Mouse (Mus musculus) urinary bladder, postnatal 25 days (tissue): ENCODE measurements around the gene Tdrd9.
A peak's percentile ranks its signal among the peaks of the same experiment; 100 is the strongest.

Source experiments
- DNase-seq: peaks from one replicate; pipeline ENCODE4 v3.0.0; 2022; ENCODE audit warnings: low spot score

The Tdrd9 gene

GRCm38 (mm10) chr12:111963339-111963738, 8.0 kb upstream of the Tdrd9 start:
- DNase-seq: no peak

GRCm38 (mm10) chr12:111966683-111967173, 4.6 kb upstream of the Tdrd9 start, which contains the start of gene Atp5mpl:
Gene Atp5mpl (minus strand): TSS chr12:111966977.
- peak; percentile 99 for DNase-seq

DNA sequence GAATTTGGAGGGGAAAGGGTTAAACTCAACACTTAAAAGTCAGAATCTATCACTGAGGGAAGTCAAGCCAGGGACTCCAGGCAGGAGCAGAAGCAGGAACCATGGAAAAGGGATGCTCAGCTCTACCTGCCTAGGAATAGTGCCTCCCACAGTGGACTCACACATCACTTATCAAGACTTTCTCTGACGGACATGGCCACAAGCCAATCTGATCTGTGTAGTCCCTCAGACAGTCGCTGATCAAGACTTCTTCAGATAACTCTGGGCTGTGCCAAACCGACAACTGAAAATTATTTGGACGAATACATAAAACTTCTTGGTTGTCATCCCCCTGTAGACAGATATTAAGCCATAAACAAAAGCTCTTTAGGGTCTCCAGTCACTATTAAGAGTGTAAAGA, 1.3 kb upstream of the Tdrd9 start:
- DNase-seq: no peak

DNA sequence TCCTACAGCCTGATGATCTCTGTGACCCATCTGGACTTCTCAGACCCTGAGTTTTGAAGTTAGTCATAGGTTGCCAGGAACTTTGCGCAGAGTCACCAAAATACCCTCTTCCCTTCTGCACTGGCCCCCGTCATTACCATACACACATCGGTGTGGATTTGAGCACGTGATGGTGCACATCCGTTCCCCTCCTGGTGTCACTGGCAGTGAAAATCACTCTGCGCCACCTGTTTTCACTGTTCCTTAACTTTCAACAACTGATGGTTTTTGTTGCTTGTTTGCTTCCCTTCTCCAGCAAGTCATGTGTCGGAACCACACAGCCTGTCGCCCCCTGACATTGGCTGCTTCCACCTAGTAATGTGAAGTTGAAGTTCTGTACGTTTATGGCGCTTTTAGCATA, 1.1 kb downstream of the Tdrd9 start:
- no peak for DNase-seq

DNA sequence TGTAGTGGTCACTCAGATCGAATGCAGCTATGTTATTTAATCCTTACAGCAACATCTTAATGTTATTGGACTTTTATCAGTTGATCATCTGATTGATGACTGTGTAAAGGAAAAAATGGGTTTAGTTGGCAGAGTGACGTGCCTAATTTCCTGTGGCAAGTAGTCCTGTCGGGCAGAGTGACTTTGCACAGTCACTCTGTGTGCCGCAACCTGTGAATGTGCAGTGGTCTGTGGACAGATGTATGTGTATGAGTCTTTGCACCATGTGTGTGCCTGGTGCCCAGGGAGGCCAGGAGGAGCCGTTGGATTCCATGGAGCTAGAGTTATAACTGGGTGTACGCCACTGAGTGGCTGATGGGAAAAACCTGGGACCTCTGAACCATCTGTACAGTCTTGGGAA, 3.2 kb downstream of the Tdrd9 start:
- DNase-seq: no peak

DNA sequence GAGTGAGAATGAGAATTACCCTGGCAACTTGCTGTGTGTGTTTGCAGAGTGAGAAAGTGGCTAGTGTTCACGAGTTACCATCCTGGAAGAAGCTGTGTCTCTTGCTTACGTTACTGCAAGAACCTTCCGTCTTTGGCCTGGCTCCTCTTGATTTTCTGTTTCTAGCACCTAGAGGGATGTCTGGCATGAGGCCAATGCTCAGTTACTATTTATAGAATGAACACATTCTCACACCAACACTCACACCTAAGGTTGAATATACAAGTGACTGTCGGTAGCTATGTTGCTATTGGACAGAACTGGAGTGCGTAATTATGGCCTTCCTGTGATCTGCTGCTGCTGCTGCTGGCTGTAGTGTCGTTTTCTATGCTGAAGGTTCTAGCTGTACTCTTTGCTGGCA, 5.8 kb downstream of the Tdrd9 start:
- DNase-seq: no peak

- no peak for DNase-seq
Measured at GRCm38 (mm10) chr12:111978274-111978673, 6.9 kb downstream of the Tdrd9 start.

DNA sequence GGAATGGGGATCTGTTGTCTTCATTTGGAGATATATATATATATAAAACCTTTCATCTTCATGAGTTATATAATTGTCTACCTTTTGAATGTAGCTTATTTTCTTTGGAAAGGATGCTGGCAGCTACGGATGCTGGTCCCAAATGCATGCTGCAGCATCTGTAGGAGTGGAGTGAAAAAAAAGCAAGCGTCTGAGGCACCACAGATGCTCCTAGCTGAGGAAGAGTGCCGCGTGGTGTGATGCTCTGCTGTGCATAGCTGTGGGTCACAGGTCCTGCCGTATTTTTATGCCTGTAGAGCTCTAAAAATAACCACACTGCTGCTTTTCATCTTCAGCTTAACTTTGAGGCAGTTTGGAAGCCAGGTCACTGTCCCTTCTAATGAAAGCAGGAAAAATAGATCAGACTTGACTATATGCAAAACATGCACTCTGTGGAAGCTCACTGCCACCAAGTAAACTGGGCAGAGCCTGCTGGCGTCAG, 9.6 kb downstream of the Tdrd9 start, which contains the start of gene Rd3l:
Gene Rd3l (minus strand): TSS at position 431 of the 481 bp plus-strand sequence.
- no peak for DNase-seq

DNA sequence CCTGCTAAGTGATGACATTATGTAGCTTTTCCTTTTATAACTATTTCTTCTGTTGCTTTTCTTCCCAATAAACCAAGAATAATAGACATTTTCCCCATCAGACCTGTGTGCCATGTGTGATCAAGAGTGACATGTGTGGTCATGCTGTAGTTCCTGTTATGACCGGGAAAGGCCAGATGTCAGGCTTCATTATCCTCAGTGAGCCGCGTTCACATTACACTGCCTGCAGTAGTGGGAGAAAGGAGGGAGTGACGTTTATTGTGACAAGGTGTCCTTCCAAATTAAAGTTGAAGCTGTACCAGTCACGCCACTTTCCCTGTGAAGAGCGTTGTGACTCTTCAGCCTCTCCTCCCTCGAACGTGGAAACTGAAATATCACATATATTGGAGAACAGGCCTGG, 10.5 kb downstream of the Tdrd9 start:
- DNase-seq: no peak

DNA sequence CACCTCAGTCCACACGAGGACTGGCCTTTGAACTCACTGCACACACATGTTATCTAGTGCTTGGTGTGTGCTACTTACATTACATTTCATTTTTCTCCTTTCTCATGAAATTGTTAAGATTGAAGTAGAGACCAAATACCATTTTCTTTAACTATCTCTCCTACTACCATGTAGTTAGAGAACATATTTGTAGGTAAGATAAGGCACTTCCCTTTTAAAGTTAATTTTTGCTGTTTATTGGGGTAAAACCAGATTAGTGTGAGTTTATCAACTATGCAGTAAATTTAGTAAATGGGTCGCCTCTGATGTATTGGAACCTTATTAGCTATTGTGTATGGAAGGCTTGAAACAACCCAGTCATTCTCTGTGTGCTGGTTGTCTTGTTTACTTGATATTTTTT, 11.8 kb downstream of the Tdrd9 start:
- no peak for DNase-seq

DNA sequence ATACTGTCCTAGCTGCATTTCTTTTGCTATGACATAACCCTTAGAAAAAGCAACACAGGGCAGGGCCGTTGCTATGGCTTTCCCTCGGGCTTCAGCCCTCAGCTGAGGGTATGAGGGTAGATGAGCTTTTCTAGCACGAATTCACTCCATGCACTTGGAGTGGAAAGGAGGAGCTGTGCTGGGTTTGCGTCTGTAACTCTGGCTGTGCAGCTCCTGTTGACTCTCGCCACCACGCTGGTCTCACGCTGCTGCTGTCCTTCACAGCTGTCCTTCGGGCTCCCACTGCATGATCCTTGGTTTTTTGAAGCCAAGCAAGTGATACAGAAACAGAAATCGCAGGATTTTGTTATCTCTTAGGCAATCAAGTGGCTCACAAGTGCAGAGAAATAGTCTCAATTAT, 15.4 kb downstream of the Tdrd9 start:
- no peak for DNase-seq

GRCm38 (mm10) chr12:111992626-111993025, 21.3 kb downstream of the Tdrd9 start:
- DNase-seq: no peak

DNA sequence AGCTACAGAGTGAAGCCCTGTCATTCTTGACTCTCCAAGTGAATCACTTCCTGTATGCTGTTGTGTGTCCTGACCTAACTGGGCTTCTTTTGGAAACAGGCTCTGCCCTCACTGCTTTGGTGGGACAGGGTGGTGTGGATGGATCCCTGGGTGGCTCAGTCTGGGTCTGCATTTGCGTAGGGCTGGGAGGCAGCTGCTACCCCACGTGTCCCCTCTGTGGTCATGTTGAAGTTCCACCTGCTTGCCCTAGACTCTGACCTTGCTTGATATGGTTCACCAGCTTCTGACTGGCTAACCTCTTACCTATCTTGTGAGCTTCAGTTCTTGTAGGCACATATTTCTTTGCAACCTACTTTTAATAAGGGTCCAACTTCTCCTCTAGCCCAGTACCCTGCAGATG, 23.8 kb downstream of the Tdrd9 start:
- DNase-seq: no peak

DNA sequence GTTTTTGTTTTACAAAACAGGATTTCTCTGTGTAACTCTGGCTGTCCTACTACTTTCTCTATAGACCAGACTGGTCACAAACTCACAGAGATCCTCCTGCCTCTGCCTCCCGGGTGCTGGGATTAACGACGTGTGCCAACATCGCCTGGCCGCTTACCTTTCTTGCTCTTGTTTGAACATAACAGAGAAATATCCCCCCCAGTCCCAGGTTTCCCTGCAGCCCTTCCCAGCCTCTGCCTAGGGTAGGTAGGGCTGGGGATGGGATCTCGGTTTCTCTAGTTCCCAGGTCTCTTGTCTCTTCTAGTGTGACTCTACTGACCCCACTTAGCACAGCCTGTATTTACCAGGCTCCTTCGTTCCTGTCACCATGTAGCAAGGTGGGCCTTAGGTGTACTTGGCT, 28.4 kb downstream of the Tdrd9 start:
- DNase-seq: no peak

DNA sequence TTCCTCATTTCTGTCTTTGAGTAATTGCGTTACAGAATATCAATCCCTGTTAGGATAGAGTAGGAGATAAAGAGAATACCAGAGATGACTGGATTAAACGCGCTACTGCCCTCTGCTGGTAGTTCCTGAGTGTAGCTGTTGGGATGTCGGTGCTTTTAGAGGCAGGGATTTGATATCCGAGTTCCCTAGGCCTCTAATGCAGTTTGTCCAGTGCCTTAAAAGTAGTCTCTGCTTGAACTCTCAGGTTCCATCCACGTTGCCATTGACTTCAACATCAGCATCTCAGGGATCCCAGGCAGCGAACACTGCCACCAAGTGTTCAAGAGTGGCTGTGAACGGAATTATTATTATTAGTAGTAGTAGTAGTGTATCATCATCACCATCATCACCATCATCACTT, 29.9 kb downstream of the Tdrd9 start:
- peak; percentile 67 for DNase-seq

GRCm38 (mm10) chr12:112012511-112013270, 41.3 kb downstream of the Tdrd9 start:
- no peak for DNase-seq

GRCm38 (mm10) chr12:112013271-112013801, 42.0 kb downstream of the Tdrd9 start:
- DNase-seq: no peak

GRCm38 (mm10) chr12:112016346-112016745, 45.0 kb downstream of the Tdrd9 start:
- no peak for DNase-seq

DNA sequence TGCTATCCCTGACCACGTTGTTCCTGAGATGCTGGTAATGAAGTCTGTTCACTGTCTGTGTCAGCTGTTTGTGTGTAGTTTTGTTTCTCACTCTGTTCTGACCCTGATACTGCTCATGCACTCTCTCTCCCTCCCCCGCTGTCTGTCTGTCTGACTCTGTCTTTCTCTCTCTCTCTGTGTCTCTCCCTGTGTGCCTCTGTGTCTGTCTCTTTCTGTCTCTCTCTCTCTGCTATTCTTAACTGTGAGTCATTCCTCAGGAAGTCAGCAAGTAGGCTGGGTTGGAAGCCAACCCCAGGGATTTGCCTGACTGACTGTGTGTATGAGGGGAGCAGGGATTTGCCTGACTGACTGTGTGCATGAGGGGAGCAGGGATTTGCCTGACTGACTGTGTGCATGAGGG, 51.9 kb downstream of the Tdrd9 start:
- DNase-seq: no peak

- no peak for DNase-seq
Measured at GRCm38 (mm10) chr12:112024581-112025310, 53.4 kb downstream of the Tdrd9 start.

DNA sequence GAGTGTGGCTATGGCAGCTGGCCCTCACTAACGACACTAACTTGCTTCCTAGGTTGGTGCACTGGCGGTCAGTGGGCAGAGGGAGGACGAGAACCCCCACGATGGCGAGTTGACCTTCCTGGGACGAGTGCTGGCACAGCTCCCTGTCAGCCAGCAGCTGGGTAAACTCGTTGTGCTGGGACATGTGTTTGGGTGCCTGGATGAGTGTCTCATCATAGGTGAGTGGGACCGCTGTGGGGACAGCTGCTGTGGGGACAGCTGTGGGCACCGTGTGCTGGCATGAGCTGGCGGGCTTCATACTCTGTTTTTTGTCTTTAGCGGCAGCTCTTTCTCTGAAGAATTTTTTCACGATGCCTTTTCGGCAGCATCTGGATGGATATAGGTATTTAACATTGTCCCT, 54.1 kb downstream of the Tdrd9 start:
- DNase-seq: no peak

DNA sequence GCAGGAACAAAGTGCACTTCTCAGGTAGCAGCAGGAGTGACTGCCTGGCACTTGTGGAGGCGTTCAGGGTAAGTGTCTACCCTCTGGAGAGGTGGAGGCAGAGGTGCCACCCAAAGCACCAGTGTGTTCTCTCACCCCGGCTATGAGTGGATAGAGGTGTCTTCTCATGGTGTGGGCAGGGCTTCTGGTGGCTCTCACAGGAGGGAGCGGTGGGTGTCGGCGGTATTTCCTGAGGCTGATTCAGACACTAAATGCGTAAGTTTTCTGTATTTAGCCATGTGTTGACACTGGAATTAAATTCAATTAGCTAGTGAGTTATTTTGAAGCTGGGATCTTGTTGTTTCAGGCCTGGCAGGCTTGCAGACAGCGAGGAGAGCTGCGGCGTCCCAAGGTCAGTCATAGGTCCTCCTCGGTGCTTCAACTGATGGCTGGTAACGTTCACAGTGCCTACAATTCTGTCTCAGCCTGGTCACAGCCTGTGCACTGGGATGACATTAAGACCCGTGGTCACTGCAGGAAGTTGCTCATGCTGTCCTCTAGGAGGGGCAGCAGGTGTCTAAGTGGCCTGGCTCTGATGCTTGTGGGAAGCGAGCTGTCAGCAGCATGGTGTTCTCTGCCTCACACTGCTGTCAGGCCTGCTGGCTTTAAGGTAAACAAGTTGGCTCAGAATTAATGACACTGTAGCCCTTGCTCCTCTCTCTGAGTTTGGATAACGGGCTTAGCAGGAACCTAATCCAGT, 54.7 kb downstream of the Tdrd9 start:
- no peak for DNase-seq
